Mouse (Mus musculus) midbrain, embryonic 16.5 days (tissue): ENCODE data around the gene Slfn9. TPM values are rescaled to one million over a fixed set of nuclear protein-coding genes. Genes with fewer than 3 reads are reported as not detected.
A peak's percentile ranks its signal among the peaks of the same experiment; 100 is the strongest.
"Not testable (repeated sequence)": the region's sequence is repeated elsewhere in the genome, so short reads cannot be mapped to it uniquely, and the experiment has no call there.

Source experiments
- ATAC-seq: fragments of 200-750 bp; cut with Nextera tagmentation; 2 replicates; pipeline ENCODE4 v1.8.0; 2017; ENCODE audit warnings: moderate TSS enrichment
- H3K27ac ChIP-seq: fragments of 300-500 bp; sonication (generic); 2 replicates; pipeline ENCODE4 v1.5.1; 2014; ENCODE audit warnings: mild to moderate bottlenecking, low read length, mixed read lengths
- H3K27me3 ChIP-seq: fragments of 300-500 bp; sonication (generic); 2 replicates; pipeline ENCODE4 v1.6.1; 2014; ENCODE audit warnings: low read depth, low read length, mixed read lengths; ENCODE audit not compliant: control insufficient read depth, insufficient read depth
- H3K36me3 ChIP-seq: fragments of 300-500 bp; sonication (generic); 2 replicates; pipeline ENCODE4 v1.6.1; 2014; ENCODE audit warnings: mild to moderate bottlenecking, low read length, moderate library complexity, mixed read lengths; ENCODE audit not compliant: control insufficient read depth, insufficient read depth
- H3K4me1 ChIP-seq: fragments of 300-500 bp; sonication (generic); 2 replicates; pipeline ENCODE4 v1.6.1; 2014; ENCODE audit warnings: mild to moderate bottlenecking, low read length, mixed read lengths; ENCODE audit not compliant: control insufficient read depth, insufficient read depth
- H3K4me2 ChIP-seq: fragments of 300-500 bp; sonication (generic); 2 replicates; pipeline ENCODE4 v1.6.1; 2014; ENCODE audit warnings: mild to moderate bottlenecking, low read length, mixed read lengths
- H3K4me3 ChIP-seq: fragments of 300-500 bp; sonication (generic); 2 replicates; pipeline ENCODE4 v1.5.1; 2014; ENCODE audit warnings: low read depth, mild to moderate bottlenecking, low read length, moderate library complexity, mixed read lengths
- H3K9ac ChIP-seq: fragments of 300-500 bp; sonication (generic); 2 replicates; pipeline ENCODE4 v1.6.1; 2014; ENCODE audit warnings: low read depth, low read length, mixed read lengths
- H3K9me3 ChIP-seq: fragments of 300-500 bp; sonication (generic); replicated peaks from 2 replicates; pipeline ENCODE4 v1.6.1; 2014; ENCODE audit warnings: mild to moderate bottlenecking, low read length, mixed read lengths; ENCODE audit not compliant: control insufficient read depth, poor library complexity, severe bottlenecking
- whole genome bisulfite sequencing: fragments of 180-500 bp; shearing (Covaris S2); extraction: QIAGEN DNeasy Blood & Tissue Kit; methylation state at CpG from one replicate; pipeline ENCODE4 v1.1.7; 2014; 5-methylcytosine and 5-hydroxymethylcytosine counted together
- polyA plus RNA-seq: library from polyadenylated mRNA; unstranded; fragments of >200 nt; fragmentation: Nextera tagmentation; extraction: Ambion mirVana; gene quantifications from 2 replicates; pipeline ENCODE4 v1.2.1, GENCODE M21; 2015

The Slfn9 gene
- polyA plus RNA-seq, 1 experiment from 2014 or later, result 1.7 TPM

GRCm38 (mm10) chr11:83013356-83013755, 21.7 kb upstream of the Slfn9 start:
- Histone ChIP-seq H3K36me3 (no peaks in the 10 kb centered on the region), H3K4me1 (no peaks in the 10 kb centered on the region), H3K27me3 (no peaks in the 10 kb centered on the region), H3K27ac (no peak overlapping the region), H3K9ac (no peak overlapping the region), H3K4me2 (no peak overlapping the region), H3K9me3 (no peaks in the 10 kb centered on the region), H3K4me3 (no peak overlapping the region)
- WGBS, result 85% methylated on average over 1 of the region's 1 CpGs
- no peak for ATAC-seq

GRCm38 (mm10) chr11:82990612-82991385, 831 bp downstream of the Slfn9 start:
- not testable (repeated sequence) for H3K27ac ChIP-seq, ATAC-seq, H3K4me1 ChIP-seq, H3K36me3 ChIP-seq, H3K27me3 ChIP-seq, H3K9me3 ChIP-seq
- peak overlapping the region; percentile 43; the same call in 1 of the 2 replicates for H3K9ac ChIP-seq
- H3K4me2 ChIP-seq, result peak overlapping the region; percentile 61
- H3K4me3 ChIP-seq, result peak overlapping the region; percentile 30
- 15% methylated on average over 19 of the region's 19 CpGs for WGBS

DNA sequence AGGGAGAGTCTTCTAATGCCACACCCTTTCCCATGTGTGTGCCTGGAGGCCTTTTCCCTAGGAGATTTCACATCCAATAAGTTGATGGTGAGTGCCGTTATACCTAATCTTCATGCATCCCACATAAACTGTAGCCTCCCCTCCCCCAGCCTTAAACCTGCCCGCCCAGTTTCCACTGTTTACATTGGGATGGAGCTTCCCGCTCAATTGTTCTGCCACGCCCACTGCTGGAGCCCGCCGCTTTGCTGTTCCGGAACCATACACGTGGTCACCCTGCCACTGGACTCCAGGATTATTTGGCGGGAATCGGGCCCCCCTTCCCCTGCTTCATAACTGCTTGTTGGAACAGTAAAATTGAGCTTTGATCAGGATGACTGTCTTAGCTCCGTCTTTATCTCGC, 2.3 kb downstream of the Slfn9 start:
- WGBS, result 44% methylated on average over 12 of the region's 12 CpGs
- no peak overlapping the region for H3K4me2 ChIP-seq
- H3K9me3 ChIP-seq, result no peaks in the 10 kb centered on the region
- H3K4me3 ChIP-seq, result no peak overlapping the region
- no peak overlapping the region for H3K9ac ChIP-seq
- ATAC-seq, result no peak
- no peaks in the 10 kb centered on the region for H3K36me3 ChIP-seq
- H3K4me1 ChIP-seq, result peaks cover 6% of the 10 kb centered on the region
- H3K27me3 ChIP-seq, result no peaks in the 10 kb centered on the region
- no peak overlapping the region for H3K27ac ChIP-seq

DNA sequence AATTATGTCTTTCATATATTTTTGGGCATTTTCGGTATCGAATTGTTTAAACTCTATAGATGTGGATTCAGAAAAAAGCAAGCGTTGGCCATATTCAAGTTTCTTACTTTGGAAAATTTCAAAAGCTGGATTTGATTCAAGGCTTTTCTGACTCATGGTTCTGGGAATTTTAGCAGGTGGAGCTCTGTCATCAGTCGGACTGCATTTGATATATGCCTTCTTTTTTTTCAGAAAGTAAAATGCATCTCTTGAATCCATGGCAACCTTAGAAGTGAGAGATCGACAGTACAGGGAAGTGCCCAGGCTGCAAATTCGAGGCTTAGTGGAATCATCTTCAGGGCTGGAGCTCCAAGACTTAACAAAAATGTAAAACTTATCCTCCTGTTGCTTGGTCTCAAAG, 4.0 kb downstream of the Slfn9 start:
- peaks cover 6% of the 10 kb centered on the region for H3K4me1 ChIP-seq
- H3K36me3 ChIP-seq, result no peaks in the 10 kb centered on the region
- H3K27ac ChIP-seq, result no peak overlapping the region
- no peak overlapping the region for H3K9ac ChIP-seq
- no peaks in the 10 kb centered on the region for H3K9me3 ChIP-seq
- no peak overlapping the region for H3K4me3 ChIP-seq
- H3K27me3 ChIP-seq, result no peaks in the 10 kb centered on the region
- 88% methylated on average over 6 of the region's 6 CpGs for WGBS
- no peak for ATAC-seq
- no peak overlapping the region for H3K4me2 ChIP-seq

- H3K4me2 ChIP-seq, result no peak overlapping the region
- H3K4me1 ChIP-seq, result no peaks in the 10 kb centered on the region
- WGBS, result 86% methylated on average over 17 of the region's 17 CpGs
- no peaks in the 10 kb centered on the region for H3K9me3 ChIP-seq
- H3K9ac ChIP-seq, result no peak overlapping the region
- ATAC-seq, result no peak
- H3K27ac ChIP-seq, result no peak overlapping the region
- H3K36me3 ChIP-seq, result no peaks in the 10 kb centered on the region
- no peak overlapping the region for H3K4me3 ChIP-seq
- H3K27me3 ChIP-seq, result no peaks in the 10 kb centered on the region
These were observed 8.4 kb downstream of the Slfn9 start for GRCm38 (mm10) chr11:82983193-82983592.

- not testable (repeated sequence) for H3K9ac ChIP-seq, H3K4me2 ChIP-seq, H3K36me3 ChIP-seq, H3K27ac ChIP-seq, H3K4me1 ChIP-seq, H3K9me3 ChIP-seq, H3K27me3 ChIP-seq, H3K4me3 ChIP-seq, ATAC-seq
- WGBS, result 82% methylated on average over 2 of the region's 2 CpGs
These were observed 9.2 kb downstream of the Slfn9 start for GRCm38 (mm10) chr11:82982409-82982808.

DNA sequence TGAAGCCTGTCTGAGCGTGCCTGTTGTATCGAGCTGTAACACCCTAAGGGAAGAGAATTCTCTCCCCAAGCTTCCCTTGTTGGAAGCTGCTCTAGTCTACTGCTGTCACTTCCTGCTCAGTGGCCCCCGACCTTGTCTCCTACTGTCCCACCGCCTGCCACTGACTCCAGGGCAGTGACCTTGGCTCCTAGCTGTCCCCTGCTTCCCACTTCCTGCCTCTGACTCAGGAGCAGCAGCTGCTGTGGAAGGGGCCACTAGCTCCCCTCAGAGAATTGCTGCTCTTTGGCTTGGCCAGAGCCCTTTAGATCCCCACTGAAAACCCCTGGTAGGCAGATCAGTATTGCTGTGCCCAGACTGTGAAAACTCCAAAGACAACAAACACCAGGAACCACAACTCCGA, 17.7 kb downstream of the Slfn9 start:
- no peak for ATAC-seq
- Histone ChIP-seq H3K9me3 (no peaks in the 10 kb centered on the region), H3K27me3 (no peaks in the 10 kb centered on the region), H3K36me3 (no peaks in the 10 kb centered on the region), H3K9ac (no peak overlapping the region), H3K4me2 (no peak overlapping the region), H3K27ac (no peak overlapping the region), H3K4me1 (peaks cover 4% of the 10 kb centered on the region; the same call in 1 of the 2 replicates), H3K4me3 (no peak overlapping the region)
- 65% methylated on average over 5 of the region's 5 CpGs for WGBS

- Histone ChIP-seq H3K4me1 (peaks cover 4% of the 10 kb centered on the region; the same call in 1 of the 2 replicates), H3K36me3 (no peaks in the 10 kb centered on the region), H3K4me2 (peak overlapping the region; percentile 61), H3K4me3 (no peak overlapping the region), H3K9me3 (no peaks in the 10 kb centered on the region), H3K27ac (peak overlapping the region; percentile 56; the same call in 1 of the 2 replicates), H3K9ac (0 out of 2 replicates have a peak overlapping the region, but pooled peaks have one; percentile 42), H3K27me3 (no peaks in the 10 kb centered on the region)
- ATAC-seq, result no peak
- 61% methylated on average over 8 of the region's 11 CpGs for WGBS
These were observed 20.0 kb downstream of the Slfn9 start for GRCm38 (mm10) chr11:82971590-82971974.

DNA sequence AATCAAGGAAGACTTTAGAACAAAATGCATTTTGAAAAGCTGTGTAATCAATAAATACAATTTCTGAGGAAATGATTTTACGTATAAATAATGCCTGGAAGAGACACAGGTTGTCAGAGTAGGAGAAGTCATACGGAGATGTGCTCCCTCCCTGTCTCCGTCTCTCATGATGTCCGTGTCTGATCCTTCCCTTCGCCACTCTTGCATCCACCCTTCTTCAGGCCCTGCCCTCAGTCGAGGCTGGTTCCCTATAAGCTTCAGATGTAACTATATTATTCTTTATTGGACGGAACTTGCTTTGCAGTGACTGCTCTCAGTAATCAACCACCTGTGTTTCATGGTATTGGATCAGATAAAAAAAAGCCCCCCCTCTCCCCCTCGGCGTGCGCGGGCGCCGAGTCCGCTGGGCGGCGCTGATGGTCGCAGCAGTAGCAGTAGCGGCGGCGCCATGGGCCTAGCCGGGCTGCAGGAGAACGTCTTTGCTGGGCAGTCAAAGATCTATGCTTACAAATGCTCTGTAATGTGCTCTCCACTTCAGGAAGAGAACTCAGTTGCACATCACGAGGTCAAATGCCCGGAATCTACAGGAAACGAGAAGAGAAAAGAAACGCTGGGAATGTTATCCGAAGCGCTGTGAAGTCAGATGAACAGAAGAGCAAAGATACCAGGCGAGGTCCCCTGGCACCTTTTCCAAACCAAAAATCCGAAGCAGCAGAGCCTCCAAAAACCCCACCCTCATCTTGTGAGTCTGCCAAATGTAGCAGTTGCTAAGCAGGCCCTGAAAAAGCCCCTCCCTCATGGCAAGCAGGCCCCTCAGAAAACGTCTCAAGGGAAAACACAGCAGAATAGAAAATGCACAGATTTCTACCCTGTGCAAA, 20.7 kb downstream of the Slfn9 start:
- WGBS, result 7% methylated on average over 31 of the region's 31 CpGs

More for the DNA sequence above, 20.7 kb downstream of the Slfn9 start:
- ATAC-seq, result peak; percentile 68; the same call in 1 of the 2 replicates
- Histone ChIP-seq H3K27me3 (no peaks in the 10 kb centered on the region), H3K9me3 (no peaks in the 10 kb centered on the region), H3K4me3 (peak overlapping the region; percentile 29), H3K4me2 (peak overlapping the region; percentile 61), H3K4me1 (peaks cover 4% of the 10 kb centered on the region; the same call in 1 of the 2 replicates), H3K36me3 (no peaks in the 10 kb centered on the region), H3K9ac (peak overlapping the region; percentile 54), H3K27ac (peak overlapping the region; percentile 56)
